Mouse (Mus musculus): ENCODE measurements at regions not wholly inside any gene's neighbourhood (a gene's known extent, or its start where the extent isn't known, plus 50 kb on each side); places are given as distances from the start of the nearest gene placed in this dataset.

- Histone ChIP-seq H3K36me3 (replicated peaks; ENCODE audit: insufficient read depth, low read length) (no peaks in the 10 kb centered on the region), H3K4me1 (ENCODE audit: insufficient read depth) (no peaks in the 10 kb centered on the region), H3K4me3 (ENCODE audit: low read depth, low read length) (no peak overlapping the region), H3K9ac (replicated peaks) (no peak overlapping the region), H3K27me3 (ENCODE audit: insufficient read depth, low read length) (no peaks in the 10 kb centered on the region), H3K4me2 (ENCODE audit: low read depth, low read length) (no peak overlapping the region), H3K27ac (ENCODE audit: low read depth) (no peak overlapping the region), H3K9me3 (ENCODE audit: low read length) (no peaks in the 10 kb centered on the region)
- 60% methylated on average over 10 of the region's 10 CpGs for WGBS (ENCODE audit: insufficient replicate concordance)
- ATAC-seq (no peak), DNase-seq (no peak)
- TF ChIP-seq EP300 (IDR thresholded peaks at IDR 0.05; ENCODE audit: low read depth) (no peak), CTCF (IDR thresholded peaks at IDR 0.05; ENCODE audit: low read depth) (no peak)
Observed at GRCm38 (mm10) chr15:56448015-56448645, 1029.3 kb downstream of the Slc22a22 start.

- Histone ChIP-seq H3K27ac (ENCODE audit: low read depth) (no peak overlapping the region), H3K27me3 (ENCODE audit: insufficient read depth, low read length) (no peaks in the 10 kb centered on the region), H3K4me2 (ENCODE audit: low read depth, low read length) (no peak overlapping the region), H3K4me1 (ENCODE audit: insufficient read depth) (no peaks in the 10 kb centered on the region), H3K9me3 (ENCODE audit: low read length) (no peaks in the 10 kb centered on the region), H3K36me3 (replicated peaks; ENCODE audit: insufficient read depth, low read length) (no peaks in the 10 kb centered on the region), H3K4me3 (ENCODE audit: low read depth, low read length) (no peak overlapping the region), H3K9ac (replicated peaks) (no peak overlapping the region)
- WGBS (ENCODE audit: insufficient replicate concordance) = 71% methylated on average over 4 of the region's 4 CpGs
- no peak for TF ChIP-seq EP300 (IDR thresholded peaks at IDR 0.05; ENCODE audit: low read depth)
- TF ChIP-seq CTCF (IDR thresholded peaks at IDR 0.05; ENCODE audit: low read depth) = no peak
- ATAC-seq (no peak), DNase-seq (no peak)
Observed at GRCm38 (mm10) chr15:56440171-56440570, 1037.3 kb downstream of the Slc22a22 start.

DNA sequence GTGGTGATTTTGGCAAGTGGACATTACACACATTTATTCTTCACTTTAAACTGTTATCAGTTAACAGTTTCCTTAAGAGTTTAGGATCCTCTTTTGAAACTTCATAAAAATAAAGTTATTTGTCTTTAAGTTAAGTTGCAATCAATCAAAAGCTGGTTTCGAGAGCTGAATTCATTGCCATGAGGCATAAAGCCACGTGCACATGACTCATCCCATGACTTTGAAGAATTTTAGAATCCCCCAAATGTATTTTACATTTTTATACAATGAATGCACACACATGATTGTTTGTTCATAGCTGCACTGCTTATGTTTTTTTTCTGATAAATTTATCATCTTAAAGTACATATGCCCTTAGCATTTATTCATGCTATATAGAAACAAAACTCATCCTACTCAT lies 1039.1 kb downstream of the Slc22a22 start:
- H3K36me3 ChIP-seq (replicated peaks; ENCODE audit: insufficient read depth, low read length) = no peaks in the 10 kb centered on the region
- TF ChIP-seq CTCF (IDR thresholded peaks at IDR 0.05; ENCODE audit: low read depth) (no peak), EP300 (IDR thresholded peaks at IDR 0.05; ENCODE audit: low read depth) (no peak)
- ATAC-seq (no peak), DNase-seq (no peak)
- no peaks in the 10 kb centered on the region for H3K9me3 ChIP-seq (ENCODE audit: low read length)
- no peak overlapping the region for H3K4me2 ChIP-seq (ENCODE audit: low read depth, low read length)
- no peak overlapping the region for H3K4me3 ChIP-seq (ENCODE audit: low read depth, low read length)
- no peaks in the 10 kb centered on the region for H3K27me3 ChIP-seq (ENCODE audit: insufficient read depth, low read length)
- no peak overlapping the region for H3K27ac ChIP-seq (ENCODE audit: low read depth)
- H3K4me1 ChIP-seq (ENCODE audit: insufficient read depth) = no peaks in the 10 kb centered on the region
- H3K9ac ChIP-seq (replicated peaks) = no peak overlapping the region
- 60% methylated on average over 2 of the region's 2 CpGs for WGBS (ENCODE audit: insufficient replicate concordance)

DNA sequence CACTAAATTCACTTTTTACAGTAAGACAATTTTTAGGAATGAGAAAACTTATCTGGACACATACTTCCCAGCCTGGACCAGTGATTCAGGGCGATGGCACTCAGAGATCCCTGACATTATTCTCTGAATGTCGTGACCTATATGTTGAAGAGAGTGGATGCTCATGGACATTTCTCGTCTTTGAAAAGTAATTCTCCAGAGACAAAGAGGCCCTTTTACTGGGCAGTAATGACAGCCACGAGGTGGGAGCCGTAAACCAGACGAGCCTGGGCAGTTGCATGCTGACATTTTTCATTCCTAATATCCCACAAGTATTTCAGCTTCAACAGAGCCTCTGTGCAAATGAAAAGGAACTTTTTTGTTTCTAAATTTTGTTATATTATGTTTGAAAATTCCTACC lies 1041.3 kb downstream of the Slc22a22 start:
- TF ChIP-seq EP300 (IDR thresholded peaks at IDR 0.05; ENCODE audit: low read depth) (no peak), CTCF (IDR thresholded peaks at IDR 0.05; ENCODE audit: low read depth) (no peak)
- Histone ChIP-seq H3K4me2 (ENCODE audit: low read depth, low read length) (no peak overlapping the region), H3K9me3 (ENCODE audit: low read length) (no peaks in the 10 kb centered on the region), H3K27me3 (ENCODE audit: insufficient read depth, low read length) (no peaks in the 10 kb centered on the region), H3K4me1 (ENCODE audit: insufficient read depth) (no peaks in the 10 kb centered on the region), H3K27ac (ENCODE audit: low read depth) (no peak overlapping the region), H3K9ac (replicated peaks) (no peak overlapping the region), H3K36me3 (replicated peaks; ENCODE audit: insufficient read depth, low read length) (no peaks in the 10 kb centered on the region), H3K4me3 (ENCODE audit: low read depth, low read length) (no peak overlapping the region)
- no peak for DNase-seq
- no peak for ATAC-seq
- 69% methylated on average over 6 of the region's 6 CpGs for WGBS (ENCODE audit: insufficient replicate concordance)

- Histone ChIP-seq H3K27ac (ENCODE audit: low read depth) (no peak overlapping the region), H3K9ac (replicated peaks) (no peak overlapping the region), H3K36me3 (replicated peaks; ENCODE audit: insufficient read depth, low read length) (no peaks in the 10 kb centered on the region), H3K4me1 (ENCODE audit: insufficient read depth) (no peaks in the 10 kb centered on the region), H3K9me3 (ENCODE audit: low read length) (no peaks in the 10 kb centered on the region), H3K27me3 (ENCODE audit: insufficient read depth, low read length) (no peaks in the 10 kb centered on the region), H3K4me3 (ENCODE audit: low read depth, low read length) (no peak overlapping the region), H3K4me2 (ENCODE audit: low read depth, low read length) (no peak overlapping the region)
- DNase-seq (no peak), ATAC-seq (no peak)
- 51% methylated on average over 4 of the region's 4 CpGs for WGBS (ENCODE audit: insufficient replicate concordance)
- no peak for TF ChIP-seq EP300 (IDR thresholded peaks at IDR 0.05; ENCODE audit: low read depth)
- no peak for TF ChIP-seq CTCF (IDR thresholded peaks at IDR 0.05; ENCODE audit: low read depth)
Observed at GRCm38 (mm10) chr15:56425986-56426385, 1051.4 kb downstream of the Slc22a22 start.

- WGBS (ENCODE audit: insufficient replicate concordance) = 63% methylated on average over 1 of the region's 1 CpGs
Observed at GRCm38 (mm10) chr15:56420681-56421080, 1056.7 kb downstream of the Slc22a22 start.

DNA sequence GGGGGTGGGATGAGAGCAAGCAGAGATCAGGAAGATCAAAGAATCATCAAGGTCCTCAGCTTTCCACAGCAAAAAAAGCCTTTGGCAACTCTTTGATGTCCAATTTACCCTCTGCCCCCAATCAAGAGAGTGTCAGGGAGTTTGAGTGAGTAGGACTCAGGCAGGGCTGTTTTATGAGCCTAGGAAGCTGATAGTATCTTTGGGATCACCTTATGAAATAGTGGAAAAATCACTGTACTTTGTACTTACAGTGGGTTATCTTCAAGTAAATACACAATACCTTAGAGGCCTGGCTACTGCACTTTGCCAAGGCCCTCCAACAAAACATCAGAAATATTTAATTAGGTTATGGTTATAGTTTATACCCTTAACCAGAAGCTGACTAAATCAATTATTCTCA lies 1085.4 kb downstream of the Slc22a22 start:
- no peak overlapping the region for H3K27ac ChIP-seq (ENCODE audit: low read depth)
- no peaks in the 10 kb centered on the region for H3K9me3 ChIP-seq (ENCODE audit: low read length)

More at GRCm38 (mm10) chr15:56420681-56421080, 1056.7 kb downstream of the Slc22a22 start:
- H3K4me2 ChIP-seq (ENCODE audit: low read depth, low read length) = no peak overlapping the region
- no peak for ATAC-seq
- no peaks in the 10 kb centered on the region for H3K9me3 ChIP-seq (ENCODE audit: low read length)
- no peak for TF ChIP-seq CTCF (IDR thresholded peaks at IDR 0.05; ENCODE audit: low read depth)
- no peak for TF ChIP-seq EP300 (IDR thresholded peaks at IDR 0.05; ENCODE audit: low read depth)
- no peak overlapping the region for H3K9ac ChIP-seq (replicated peaks)
- H3K27ac ChIP-seq (ENCODE audit: low read depth) = no peak overlapping the region
- no peaks in the 10 kb centered on the region for H3K36me3 ChIP-seq (replicated peaks; ENCODE audit: insufficient read depth, low read length)
- no peak overlapping the region for H3K4me3 ChIP-seq (ENCODE audit: low read depth, low read length)
- no peaks in the 10 kb centered on the region for H3K27me3 ChIP-seq (ENCODE audit: insufficient read depth, low read length)
- no peak for DNase-seq
- H3K4me1 ChIP-seq (ENCODE audit: insufficient read depth) = no peaks in the 10 kb centered on the region

More for the DNA sequence above, 1085.4 kb downstream of the Slc22a22 start:
- Histone ChIP-seq H3K4me2 (ENCODE audit: low read depth, low read length) (no peak overlapping the region), H3K4me3 (ENCODE audit: low read depth, low read length) (no peak overlapping the region), H3K36me3 (replicated peaks; ENCODE audit: insufficient read depth, low read length) (no peaks in the 10 kb centered on the region), H3K4me1 (ENCODE audit: insufficient read depth) (no peaks in the 10 kb centered on the region), H3K9ac (replicated peaks) (no peak overlapping the region), H3K27me3 (ENCODE audit: insufficient read depth, low read length) (no peaks in the 10 kb centered on the region)
- TF ChIP-seq EP300 (IDR thresholded peaks at IDR 0.05; ENCODE audit: low read depth) = no peak
- TF ChIP-seq CTCF (IDR thresholded peaks at IDR 0.05; ENCODE audit: low read depth) = no peak
- DNase-seq = no peak
- no peak for ATAC-seq
